Mouse (Mus musculus) ovary, adult 18-20 months (tissue): Measurements from ENCODE around the gene Stk40.
"Not testable (repeated sequence)": the region's sequence is repeated elsewhere in the genome, so short reads cannot be mapped to it uniquely, and the experiment has no call there.

Experiments
- DNase-seq: peaks from one replicate; pipeline ENCODE4 v3.0.0; 2022; ENCODE audit warnings: low spot score, mixed read lengths

Stk40 gene

DNA sequence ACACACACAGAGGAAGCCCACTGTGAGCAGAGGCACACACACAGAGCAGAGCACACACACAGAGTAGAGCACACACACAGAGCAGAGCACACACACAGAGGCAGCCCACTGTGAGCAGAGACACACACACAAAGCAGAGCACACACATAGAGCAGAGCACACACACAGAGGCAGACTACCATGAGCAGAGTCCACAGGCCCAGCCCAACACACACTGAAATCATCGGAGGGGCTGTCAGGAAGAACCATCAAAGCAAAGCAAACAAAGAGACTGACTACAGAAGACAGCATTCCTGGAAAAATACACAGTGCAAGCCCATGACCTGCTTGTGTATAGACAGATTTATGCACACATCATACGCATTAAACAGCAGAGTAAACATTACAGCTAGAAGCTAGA, 52.1 kb downstream of the Stk40 start:
- no peak for DNase-seq

DNA sequence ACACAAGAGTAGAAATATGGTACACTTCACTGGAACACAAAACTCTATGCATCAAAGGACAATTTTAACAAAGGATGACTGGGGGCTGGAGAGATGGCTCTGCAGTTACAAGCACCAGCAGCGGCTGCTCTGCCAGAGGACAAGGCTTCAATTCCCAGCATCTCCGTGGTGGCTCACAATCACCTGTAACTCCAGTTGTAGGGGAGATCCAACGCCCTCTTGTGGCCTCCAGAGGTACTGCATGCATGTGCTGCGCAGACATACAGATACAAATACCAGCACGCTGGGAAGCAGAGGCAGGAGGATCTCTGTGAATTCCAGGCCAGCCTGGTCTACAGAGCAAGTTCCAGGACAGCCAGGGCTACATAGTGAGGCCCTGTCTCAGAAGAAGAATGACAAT, 52.9 kb downstream of the Stk40 start:
- no peak for DNase-seq

DNA sequence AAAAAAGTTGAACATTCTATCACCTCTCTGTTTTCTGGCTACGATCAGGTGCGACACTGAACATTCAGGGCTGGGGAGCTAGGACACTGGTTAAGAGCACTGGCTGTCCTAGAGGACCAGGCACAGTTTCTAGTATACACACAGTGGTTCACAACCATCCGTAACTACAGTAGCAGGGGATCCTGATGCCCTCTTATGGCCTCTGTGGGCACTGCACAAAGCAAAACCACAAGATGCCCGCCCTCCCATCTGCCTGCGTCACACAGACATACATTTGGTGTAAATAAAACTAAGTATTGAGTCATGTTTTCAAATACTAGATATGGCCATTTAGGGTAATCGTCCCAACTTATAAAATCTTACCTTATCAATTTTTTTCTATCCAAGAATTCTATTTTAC, 53.8 kb downstream of the Stk40 start:
- no peak for DNase-seq

DNA sequence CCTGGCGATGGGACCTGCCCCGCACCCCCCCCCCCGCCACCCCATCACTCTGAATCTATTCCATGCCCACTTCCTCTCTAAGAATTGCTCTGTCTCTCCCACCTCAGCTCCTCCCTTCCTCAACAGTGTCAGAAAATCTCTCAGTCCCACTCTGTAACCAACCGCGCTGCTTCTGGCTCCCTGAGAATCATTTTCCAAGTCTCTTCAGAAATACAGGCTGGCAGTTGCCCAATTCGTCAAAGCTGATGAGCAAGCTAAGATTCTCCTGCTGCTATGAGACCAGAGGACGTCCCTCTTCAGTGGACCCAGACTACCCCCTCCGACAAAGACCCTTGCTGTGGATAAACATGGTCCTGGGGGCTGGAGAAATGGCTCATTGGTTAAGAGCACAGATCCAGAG, 55.7 kb downstream of the Stk40 start:
- no peak for DNase-seq

DNA sequence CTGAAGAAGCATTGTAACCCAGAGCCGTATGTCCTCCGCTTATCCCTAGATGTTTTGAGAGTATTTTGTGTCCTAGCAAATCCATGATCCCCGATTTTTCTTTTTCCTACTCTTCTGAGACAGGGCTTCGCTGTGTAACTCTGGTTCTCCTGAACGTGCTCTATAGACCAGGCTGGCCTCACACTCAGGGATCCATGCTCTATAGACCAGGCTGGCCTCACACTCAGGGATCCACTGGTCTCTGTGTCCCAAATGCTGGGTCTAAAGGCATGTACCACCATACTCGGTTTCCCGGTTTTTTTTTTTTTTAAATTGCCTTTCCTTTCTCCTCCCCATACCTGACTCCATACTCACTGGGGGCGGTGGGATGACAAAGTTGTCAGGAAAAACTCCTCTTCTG, 57.2 kb downstream of the Stk40 start:
- no peak for DNase-seq

DNA sequence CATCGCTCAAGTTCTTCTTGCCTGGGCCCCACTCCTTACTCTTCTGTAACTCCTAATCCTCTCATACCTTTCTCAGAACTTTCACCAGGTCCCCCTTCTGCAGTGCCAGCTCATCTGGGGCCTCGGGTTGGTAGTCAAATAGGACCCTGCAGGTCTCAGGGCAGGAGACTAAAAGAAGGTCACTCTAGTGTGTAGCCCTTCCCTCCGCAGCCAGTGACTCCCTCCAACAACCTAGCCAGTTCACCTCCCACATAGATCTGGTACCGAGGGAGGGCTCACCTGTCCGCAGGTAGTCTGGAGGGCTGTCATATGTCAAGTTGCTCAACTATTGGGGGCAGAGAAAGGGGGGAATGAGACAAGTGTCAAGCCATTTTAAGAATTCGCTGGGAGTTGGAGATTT, 57.7 kb downstream of the Stk40 start:
- DNase-seq, result no peak

DNA sequence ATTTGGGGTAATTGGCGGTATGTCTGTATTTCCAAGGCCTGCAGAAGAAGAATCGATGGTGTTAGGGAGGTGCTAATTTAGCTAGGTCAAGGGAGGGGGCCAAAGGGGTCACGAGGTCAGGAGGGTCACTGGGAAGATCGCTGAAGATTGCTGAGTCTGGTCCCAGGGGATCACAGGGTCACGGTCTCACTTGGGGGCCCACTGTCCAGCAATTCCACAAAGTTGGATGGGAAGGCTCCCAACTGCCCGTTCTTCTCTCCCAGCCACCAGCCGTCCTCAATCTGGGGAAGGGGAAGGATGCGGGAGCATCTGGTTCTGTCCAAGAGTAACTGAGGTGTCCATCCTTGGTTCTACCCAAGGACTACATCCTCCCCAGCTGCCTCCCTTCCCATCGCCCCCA, 58.2 kb downstream of the Stk40 start:
- DNase-seq, result no peak

DNA sequence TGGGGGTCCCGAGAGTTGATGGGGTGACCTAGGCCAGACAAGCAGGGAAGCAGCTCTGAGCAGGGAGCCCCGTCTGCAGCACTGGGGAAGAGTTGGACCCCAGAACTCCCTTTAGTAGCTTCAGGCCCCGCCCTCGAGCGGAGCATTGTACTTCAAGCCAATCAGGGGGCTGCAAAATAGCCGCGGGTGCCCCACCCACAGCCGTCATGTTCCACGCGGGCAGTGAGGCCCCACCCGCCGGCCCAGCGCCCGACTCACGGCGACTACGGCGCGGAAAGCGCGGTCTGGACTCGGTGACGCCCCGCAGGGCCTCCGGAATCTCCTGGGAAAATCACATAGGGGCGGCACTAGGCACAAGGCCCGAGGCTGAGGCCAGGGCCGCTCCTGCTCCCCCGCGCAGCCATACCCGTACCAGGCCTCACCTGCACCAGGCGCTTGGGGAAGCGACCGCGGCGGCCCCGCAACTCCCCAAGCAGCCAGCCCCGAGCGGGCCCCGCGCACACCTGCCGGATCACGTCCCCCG, 58.8 kb downstream of the Stk40 start:
- peak; percentile 86 for DNase-seq

DNA sequence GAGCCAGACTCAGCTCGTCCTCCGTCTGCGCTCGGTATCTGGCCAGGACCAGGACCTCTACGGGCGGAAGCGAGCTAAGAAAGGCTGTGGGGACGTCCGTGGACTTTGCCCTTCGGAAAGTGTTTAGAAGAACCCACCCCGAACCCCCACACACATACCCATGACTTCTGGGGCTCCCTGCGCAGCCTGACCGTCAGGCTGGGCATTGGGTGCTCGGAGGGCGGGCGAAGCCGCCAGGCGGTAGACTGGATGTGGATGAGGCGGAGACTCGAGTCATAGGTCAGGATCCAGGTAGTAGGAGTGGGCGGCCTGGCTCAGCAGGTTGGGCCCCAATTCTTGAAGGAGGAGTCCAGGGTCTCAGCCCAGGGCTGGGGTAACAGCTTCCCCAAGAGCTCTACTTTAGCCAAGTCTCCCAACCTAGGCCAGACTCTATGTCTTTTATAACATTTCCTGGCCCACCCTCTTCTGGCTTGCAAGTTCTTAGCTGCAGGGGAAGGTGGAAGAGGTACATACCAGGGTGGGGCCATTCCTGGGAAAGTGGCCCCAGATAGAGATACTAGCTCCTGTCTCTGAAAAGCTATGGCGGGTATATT, 59.4 kb downstream of the Stk40 start, which contains the start of gene Sh3d21:
TSS of gene Sh3d21 (minus strand) at position 425 of the 593 bp plus-strand sequence.
- DNase-seq, result no peak

DNA sequence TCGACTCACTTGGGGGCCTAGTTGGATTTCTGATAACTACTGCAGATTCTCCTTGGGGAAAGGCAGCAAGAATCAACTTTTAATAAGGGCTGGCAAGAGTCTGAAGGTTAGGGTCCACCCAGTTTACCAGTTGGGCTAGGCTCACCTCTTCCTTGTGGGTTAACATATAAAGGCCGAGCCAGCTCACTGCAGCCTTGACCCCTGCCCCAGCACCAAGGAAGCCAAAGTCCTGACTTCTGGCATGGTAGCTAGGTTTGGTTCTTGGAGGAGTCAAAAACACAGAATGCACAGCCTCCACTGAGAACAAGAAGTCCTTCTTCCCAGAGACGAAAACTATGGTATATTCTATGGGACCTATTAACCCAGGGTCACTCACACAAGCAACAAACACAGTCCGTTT, 59.9 kb downstream of the Stk40 start:
- DNase-seq, result no peak

DNA sequence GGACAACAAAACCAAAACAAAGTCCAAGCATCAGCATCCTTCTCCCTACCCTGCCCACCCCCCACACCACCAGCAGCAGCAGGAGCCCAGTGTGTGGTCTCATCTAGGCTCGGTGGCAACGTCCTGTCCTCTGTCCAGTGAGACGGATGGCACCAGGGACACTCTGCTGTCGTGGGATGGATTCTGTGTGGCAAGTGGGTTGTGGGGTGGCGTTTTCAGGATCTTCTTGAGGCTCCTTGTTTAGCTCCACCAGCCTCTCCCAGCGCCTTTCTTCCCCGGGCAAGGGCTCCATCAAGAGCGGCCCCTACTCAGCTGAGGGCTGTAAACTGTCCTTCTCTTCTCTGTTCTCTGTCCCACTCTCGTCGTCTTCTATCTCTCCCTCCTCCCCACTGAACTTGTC, 61.3 kb downstream of the Stk40 start:
- DNase-seq, result not testable (repeated sequence)

DNA sequence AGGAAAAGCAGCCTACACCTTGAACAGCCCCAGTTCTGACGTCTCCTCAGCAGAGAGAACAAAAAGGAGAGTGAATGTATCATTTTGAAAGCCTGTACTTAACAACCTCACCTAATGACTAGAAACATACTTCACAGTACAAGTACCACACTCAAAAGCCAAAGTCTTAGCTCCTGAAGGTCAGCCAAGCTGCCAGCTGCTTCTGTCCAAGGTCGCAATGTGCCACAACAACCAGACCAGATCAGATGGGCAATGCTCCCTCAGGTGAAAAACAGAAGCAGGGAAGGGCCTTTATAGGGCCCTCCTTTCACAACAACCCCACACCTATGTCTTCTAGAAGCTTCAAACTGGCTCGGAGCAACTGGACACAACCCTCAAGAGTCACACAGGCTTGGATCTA, 62.3 kb downstream of the Stk40 start:
- no peak for DNase-seq

DNA sequence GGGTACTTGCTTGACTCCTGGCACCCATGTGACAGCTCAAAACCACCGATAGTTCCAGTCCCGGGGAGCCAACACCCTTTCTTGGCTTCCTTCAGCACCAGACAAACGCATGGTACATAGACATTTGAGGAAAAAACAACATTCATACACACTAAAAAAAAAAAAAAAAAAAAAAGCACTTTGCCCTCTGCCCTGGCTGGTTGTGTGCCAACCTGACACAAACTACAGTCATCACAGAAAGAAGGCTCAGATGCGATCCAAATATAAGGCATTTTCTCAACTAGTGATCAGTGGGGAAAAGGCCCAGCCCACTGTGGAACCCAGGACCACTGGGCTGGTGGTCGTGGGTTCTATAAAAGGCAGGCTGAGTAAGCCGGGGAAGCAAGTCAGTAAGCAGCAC, 65.1 kb downstream of the Stk40 start:
- no peak for DNase-seq

DNA sequence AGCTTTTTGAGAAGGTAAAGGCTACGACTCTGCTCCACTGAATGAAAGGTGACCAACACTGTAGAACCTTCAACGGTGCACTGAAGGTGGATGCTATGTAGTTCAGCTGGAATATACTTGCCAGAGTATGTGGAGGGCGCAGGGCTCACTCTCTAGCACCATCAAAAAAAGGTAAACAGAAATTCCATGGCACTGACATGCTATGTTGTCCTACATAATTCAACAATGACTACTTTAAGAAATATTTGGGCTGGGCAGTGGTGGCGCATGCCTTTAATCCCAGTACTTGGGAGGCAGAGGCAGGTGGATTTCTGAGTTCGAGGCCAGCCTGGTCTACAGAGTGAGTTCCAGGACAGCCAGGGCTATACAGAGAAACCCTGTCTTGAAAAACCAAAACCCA, 67.0 kb downstream of the Stk40 start:
- DNase-seq, result not testable (repeated sequence)

DNA sequence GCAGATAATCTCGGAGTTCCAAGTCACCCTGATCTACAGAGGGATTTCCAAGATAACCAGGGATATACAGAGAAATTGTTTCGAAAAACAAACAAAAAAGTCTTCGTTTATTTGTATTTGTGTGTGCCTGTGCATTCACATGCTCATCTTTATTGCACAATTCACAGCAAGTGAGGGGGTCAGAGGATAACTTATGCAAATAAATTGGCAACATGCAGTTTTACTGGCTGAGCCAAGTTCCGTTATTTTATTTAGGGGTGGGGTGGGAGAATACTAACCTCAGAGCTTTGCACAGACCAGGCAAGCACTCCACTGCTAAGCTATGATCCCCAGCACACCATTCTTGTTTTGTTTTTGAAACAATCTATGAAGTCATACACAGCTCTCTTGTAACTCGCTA, 70.0 kb downstream of the Stk40 start:
- no peak for DNase-seq

DNA sequence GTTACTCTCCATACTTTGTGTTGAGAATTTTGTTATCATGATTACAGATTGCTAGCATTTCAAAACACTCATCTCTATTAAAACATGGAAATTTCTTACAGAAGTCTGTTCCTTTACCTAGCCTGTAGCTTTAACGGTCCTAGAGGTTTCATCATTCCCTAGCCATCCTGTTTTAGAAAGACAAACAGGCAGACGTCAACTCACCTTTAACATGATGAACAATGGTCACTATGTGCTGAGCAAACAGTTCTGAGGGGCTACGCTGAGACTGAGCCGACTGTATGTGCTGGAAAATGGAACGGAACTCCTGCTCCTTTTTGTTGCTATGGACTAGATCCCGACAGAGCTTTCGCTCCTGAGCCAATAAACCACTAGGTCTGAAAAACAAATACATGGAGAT, 72.2 kb downstream of the Stk40 start:
- not testable (repeated sequence) for DNase-seq

DNA sequence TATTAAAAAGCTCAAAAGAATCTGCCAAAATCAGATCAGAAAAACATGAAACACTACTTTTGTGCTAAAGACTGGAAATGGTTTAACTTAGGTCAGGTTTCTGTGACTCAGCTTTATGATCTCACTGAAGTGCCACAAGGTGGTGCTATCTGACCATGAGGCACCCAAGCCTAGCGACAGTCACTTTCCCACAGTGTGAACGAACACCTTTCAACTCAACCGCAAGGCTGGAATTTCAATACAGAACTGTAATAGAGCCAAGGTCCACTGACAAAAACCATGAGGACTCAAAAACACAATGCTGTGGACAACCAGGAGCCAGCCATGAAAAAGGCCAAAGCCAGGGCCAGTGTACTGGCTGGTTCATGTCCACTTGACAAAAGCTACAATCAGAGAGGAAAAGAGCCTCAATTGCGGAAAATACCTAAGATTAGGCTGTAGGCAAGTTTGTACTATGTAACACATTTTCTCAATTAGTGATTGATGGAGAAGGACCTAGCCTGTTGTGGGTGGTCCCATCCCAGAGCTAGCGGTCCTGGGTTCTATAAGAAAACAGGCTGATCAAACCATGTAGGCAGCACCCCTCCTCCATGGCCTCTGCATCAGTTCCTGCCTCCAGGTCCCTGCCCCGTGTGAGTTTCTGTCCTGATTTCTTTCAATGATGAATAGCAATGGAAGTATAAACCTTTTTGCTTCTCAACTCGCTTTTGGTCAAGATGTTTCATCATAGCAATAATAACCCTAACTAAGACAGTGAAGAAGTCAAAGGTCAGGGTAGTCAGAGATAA, 77.6 kb downstream of the Stk40 start:
- DNase-seq, result no peak

DNA sequence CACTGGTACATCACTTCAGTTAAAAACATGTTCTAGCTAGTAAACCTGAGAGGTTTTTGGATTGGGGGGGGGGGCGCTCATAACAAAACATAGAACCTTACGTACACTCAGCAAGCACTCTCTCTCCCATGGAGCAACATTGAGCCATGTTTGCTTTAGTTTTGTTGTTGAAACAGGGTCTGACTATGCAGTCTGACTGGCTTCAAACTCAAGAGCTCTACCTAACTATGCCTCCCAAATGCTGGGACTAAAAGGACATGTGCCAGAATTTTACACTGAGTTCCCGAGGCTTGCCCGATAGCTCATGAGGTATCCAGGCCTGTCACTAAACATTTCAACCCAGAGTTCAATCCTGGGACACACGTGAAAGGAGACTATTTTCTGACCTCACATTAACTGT, 79.3 kb downstream of the Stk40 start:
- DNase-seq, result no peak

DNA sequence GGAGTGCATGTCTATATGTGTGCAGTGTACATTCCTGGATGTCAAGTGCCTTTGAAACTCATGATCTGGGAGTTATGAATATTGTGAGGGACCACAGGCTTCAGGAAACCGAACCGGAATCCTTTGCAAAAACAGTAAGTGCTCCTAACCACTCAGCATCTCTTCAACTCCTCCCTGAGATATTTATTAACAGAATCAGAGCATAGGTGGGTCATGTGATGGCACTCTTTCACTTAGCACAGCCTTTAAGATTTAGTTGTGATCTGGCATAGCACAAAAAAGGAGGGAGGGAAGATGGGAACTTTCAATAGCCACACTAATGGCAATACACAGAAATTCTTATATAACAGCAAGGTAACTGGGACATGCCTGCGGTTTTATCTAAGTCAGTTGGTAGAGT, 83.3 kb downstream of the Stk40 start:
- DNase-seq, result no peak
